ENCODE assay signal across 18 mouse cellular contexts in genomic region chr13:20187647-20188046, GRCm38 (mm10).
DNase-seq lines count a peak whose midpoint lies in the region; ATAC-seq and TF ChIP-seq lines count a peak whose summit lies in the region.
"Had no signal": no experiment of that assay in that cellular context is flagged by ENCODE, and none has a peak within 500 bp of the region (broad histone marks: within the 10 kb centered on the region; RNA-seq: fewer than 3 reads in every experiment).

No protein-coding gene starts in this region.

- H3K27ac ChIP-seq in heart, embryonic 12.5 days (ENCODE audit: poor library complexity, severe bottlenecking) = peak overlapping the region; percentile 20
- peak overlapping the region; percentile 34; the same call in 1 of the 2 replicates for H3K27ac ChIP-seq in kidney, embryonic 16.5 days (ENCODE audit: low read length)
- peak overlapping the region; percentile 43 for H3K27ac ChIP-seq in macrophage
- H3K27ac ChIP-seq: embryonic facial prominence, embryonic 13.5 days; forebrain, embryonic 10.5 days; hindbrain, embryonic 12.5 days; liver, embryonic 12.5 days; neural tube, embryonic 13.5 days had no signal

- peaks cover 81% of the 10 kb centered on the region for H3K79me2 ChIP-seq in macrophage (ENCODE audit: inconsistent target)

- 49% methylated on average over 2 of the region's 2 CpGs for WGBS in heart, embryonic 12.5 days
- 68% methylated on average over 2 of the region's 2 CpGs for WGBS in kidney, embryonic 16.5 days
- 49% methylated on average over 2 of the region's 2 CpGs for WGBS in lung, adult 2 months
- 47% methylated on average over 2 of the region's 2 CpGs for WGBS in macrophage (ENCODE audit: missing documents)

- H3K9me3 ChIP-seq in heart, embryonic 12.5 days (replicated peaks) = no peaks in the 10 kb centered on the region
- no peaks in the 10 kb centered on the region for H3K9me3 ChIP-seq in kidney, embryonic 16.5 days (ENCODE audit: low read length)
- H3K9me3 ChIP-seq: embryonic facial prominence, embryonic 13.5 days; forebrain, embryonic 10.5 days; hindbrain, embryonic 12.5 days; liver, embryonic 12.5 days; neural tube, embryonic 13.5 days had no signal

- no peaks in the 10 kb centered on the region for H3K27me3 ChIP-seq in heart, embryonic 12.5 days (replicated peaks)
- no peaks in the 10 kb centered on the region for H3K27me3 ChIP-seq in kidney, embryonic 16.5 days (ENCODE audit: insufficient read depth, low read length)
- H3K27me3 ChIP-seq: embryonic facial prominence, embryonic 13.5 days; hindbrain, embryonic 12.5 days; neural tube, embryonic 13.5 days had no signal

- no peak overlapping the region for H3K4me3 ChIP-seq in heart, embryonic 12.5 days
- H3K4me3 ChIP-seq in kidney, embryonic 16.5 days (ENCODE audit: low read length) = no peak overlapping the region
- no peak overlapping the region for H3K4me3 ChIP-seq in lung, adult 2 months (replicated peaks; ENCODE audit: extremely low read depth, low read depth, low read length)
- H3K4me3 ChIP-seq in macrophage (ENCODE audit: inconsistent target) = no peak overlapping the region
- H3K4me3 ChIP-seq: embryonic facial prominence, embryonic 13.5 days; forebrain, embryonic 10.5 days; hindbrain, embryonic 12.5 days; liver, embryonic 12.5 days; neural tube, embryonic 13.5 days had no signal

- TF ChIP-seq CTCF in lung, adult 2 months (IDR thresholded peaks at IDR 0.05; ENCODE audit: insufficient read depth, low read length) = no peak

- H3K4me2 ChIP-seq in heart, embryonic 12.5 days = no peak overlapping the region
- no peak overlapping the region for H3K4me2 ChIP-seq in kidney, embryonic 16.5 days (replicated peaks; ENCODE audit: low read depth, low read length)
- H3K4me2 ChIP-seq: embryonic facial prominence, embryonic 13.5 days; hindbrain, embryonic 12.5 days; liver, embryonic 12.5 days; neural tube, embryonic 13.5 days had no signal

- TF ChIP-seq POLR2A in lung, adult 2 months (IDR thresholded peaks at IDR 0.05; ENCODE audit: borderline replicate concordance, extremely low read depth, low read depth, low read length) = no peak

- peaks cover 27% of the 10 kb centered on the region for H3K4me1 ChIP-seq in heart, embryonic 12.5 days (replicated peaks)
- peaks cover 10% of the 10 kb centered on the region for H3K4me1 ChIP-seq in kidney, embryonic 16.5 days (ENCODE audit: insufficient read depth, low read length)
- peaks cover 10% of the 10 kb centered on the region for H3K4me1 ChIP-seq in lung, adult 2 months (ENCODE audit: control insufficient read depth, insufficient read depth, low read length)

- H3K9ac ChIP-seq in heart, embryonic 12.5 days = no peak overlapping the region
- no peak overlapping the region for H3K9ac ChIP-seq in kidney, embryonic 16.5 days (replicated peaks; ENCODE audit: low read length)
- H3K9ac ChIP-seq: embryonic facial prominence, embryonic 13.5 days; hindbrain, embryonic 12.5 days; liver, embryonic 12.5 days; neural tube, embryonic 13.5 days had no signal

- H3K36me3 ChIP-seq in heart, embryonic 12.5 days = no peaks in the 10 kb centered on the region
- H3K36me3 ChIP-seq in kidney, embryonic 16.5 days (ENCODE audit: insufficient read depth, low read length) = peaks cover 4% of the 10 kb centered on the region; the same call in 1 of the 2 replicates
- H3K36me3 ChIP-seq in macrophage (ENCODE audit: inconsistent target) = 0 out of 2 replicates have a peak, but pooled peaks cover 7% of the 10 kb centered on the region
- H3K36me3 ChIP-seq: embryonic facial prominence, embryonic 13.5 days; forebrain, embryonic 10.5 days; hindbrain, embryonic 12.5 days; neural tube, embryonic 13.5 days had no signal

- intact Hi-C loops in heart, postnatal 25 days (cut with DNase I) = loop anchor here (5.0 kb wide), 2 partner anchors 85 to 150 kb away; no protein-coding TSS in a partner anchor

- peak; percentile 40; the same call in 1 of the 2 replicates for ATAC-seq in heart, embryonic 12.5 days (ENCODE audit: insufficient number of reproducible peaks, low FRiP score)
- no peak for ATAC-seq in kidney, embryonic 16.5 days (ENCODE audit: low FRiP score, low TSS enrichment)
- no peak for ATAC-seq in frontal cortex, adult (ENCODE audit: low TSS enrichment)
- ATAC-seq: liver, embryonic 12.5 days had no signal

- DNase-seq in heart, postnatal 25 days (ENCODE audit: low spot score) = no peak
- no peak for DNase-seq in kidney, adult 11 months
- DNase-seq in lung, postnatal 36 days = peak; percentile 48
- DNase-seq in lung, adult 2 months = no peak
- DNase-seq: cerebellum, adult 11 months; gastrocnemius, postnatal 25 days; kidney, adult 8-10 months; right cerebral cortex, postnatal 25 days; thymus, postnatal 4 days had no signal
